Mouse (Mus musculus) left cerebral cortex, postnatal 25 days (tissue): ENCODE measurements at regions not wholly inside any gene's neighbourhood (a gene's known extent, or its start where the extent isn't known, plus 50 kb on each side); places are given as distances from the start of the nearest gene placed in this dataset.

ENCODE experiments used
- DNase-seq, 2 experiments: peaks; one replicate each; pipeline ENCODE4 v3.0.0; 2022; ENCODE audit warnings: low spot score in 2 of 2, mixed read lengths in 1 of 2
- intact Hi-C: fragments of 180-260 bp; cut with DNase I; formaldehyde crosslinking; loops from one replicate; pipeline ENCODE4 v1.15.1; 2025

GRCm38 (mm10) chr15:97466906-97467465 is 219.9 kb upstream of the Amigo2 start:
- no peak for DNase-seq
- intact Hi-C loops = no loop called here

- intact Hi-C loops = no loop called here
- no peak for DNase-seq
Measured at GRCm38 (mm10) chr15:97466110-97466509, 219.0 kb upstream of the Amigo2 start.

GRCm38 (mm10) chr15:97465366-97465765 is 218.3 kb upstream of the Amigo2 start:
- intact Hi-C loops = no loop called here
- DNase-seq = no peak

- intact Hi-C loops = no loop called here
- no peak for DNase-seq
Measured at GRCm38 (mm10) chr15:97464737-97465136, 217.7 kb upstream of the Amigo2 start.

GRCm38 (mm10) chr15:97462587-97462986 is 215.5 kb upstream of the Amigo2 start:
- DNase-seq = peak in 1 of 2 experiments; percentile 57
- intact Hi-C loops = no loop called here

- intact Hi-C loops = no loop called here
Measured at GRCm38 (mm10) chr15:97462006-97462405, 214.9 kb upstream of the Amigo2 start.

GRCm38 (mm10) chr15:97461060-97461459 is 214.0 kb upstream of the Amigo2 start:
- no peak for DNase-seq
- intact Hi-C loops = no loop called here

More at GRCm38 (mm10) chr15:97462006-97462405, 214.9 kb upstream of the Amigo2 start:
- no peak for DNase-seq

- intact Hi-C loops = no loop called here
- no peak for DNase-seq
Measured at GRCm38 (mm10) chr15:97460360-97460719, 213.3 kb upstream of the Amigo2 start.

- intact Hi-C loops = no loop called here
- DNase-seq = no peak
Measured at GRCm38 (mm10) chr15:97459606-97460359, 212.7 kb upstream of the Amigo2 start.

- intact Hi-C loops = no loop called here
- no peak for DNase-seq
Measured at GRCm38 (mm10) chr15:97458748-97459221, 211.7 kb upstream of the Amigo2 start.

GRCm38 (mm10) chr15:97458139-97458747 is 211.2 kb upstream of the Amigo2 start:
- intact Hi-C loops = no loop called here

GRCm38 (mm10) chr15:97457468-97457867 is 210.4 kb upstream of the Amigo2 start:
- intact Hi-C loops = no loop called here
- DNase-seq = no peak

More at GRCm38 (mm10) chr15:97458139-97458747, 211.2 kb upstream of the Amigo2 start:
- DNase-seq = no peak

- intact Hi-C loops = no loop called here
- DNase-seq = no peak
Measured at GRCm38 (mm10) chr15:97456991-97457390, 209.9 kb upstream of the Amigo2 start.

- intact Hi-C loops = no loop called here
- DNase-seq = no peak
Measured at GRCm38 (mm10) chr15:97455672-97456071, 208.6 kb upstream of the Amigo2 start.

- intact Hi-C loops = no loop called here
- DNase-seq = no peak
Measured at GRCm38 (mm10) chr15:97449724-97450123, 202.6 kb upstream of the Amigo2 start.

GRCm38 (mm10) chr15:97449001-97449400 is 201.9 kb upstream of the Amigo2 start:
- intact Hi-C loops = no loop called here
- DNase-seq = no peak

- peak in 1 of 2 experiments; percentile 68 for DNase-seq
- intact Hi-C loops = no loop called here
Measured at GRCm38 (mm10) chr15:97448243-97448880, 201.3 kb upstream of the Amigo2 start.

GRCm38 (mm10) chr15:97446181-97446580 is 199.1 kb upstream of the Amigo2 start:
- intact Hi-C loops = no loop called here
- DNase-seq = no peak

GRCm38 (mm10) chr15:97438235-97438760 is 191.2 kb upstream of the Amigo2 start:
- intact Hi-C loops = no loop called here
- no peak for DNase-seq
